Mouse (Mus musculus) forelimb bud, embryonic 11.5 days (tissue): ENCODE results near the gene Tcf7l2.
A peak's percentile ranks its signal among the peaks of the same experiment; 100 is the strongest.

Experiments
- DNase-seq: peaks from one replicate; pipeline ENCODE4 v3.0.0-alpha.2; 2012; ENCODE audit warnings: low read depth, low spot score

Gene Tcf7l2

GRCm38 (mm10) chr19:55827613-55828259 lies 86.1 kb downstream of the Tcf7l2 start:
- no peak for DNase-seq

- no peak for DNase-seq
Observed at GRCm38 (mm10) chr19:55830976-55831559, 89.4 kb downstream of the Tcf7l2 start.

GRCm38 (mm10) chr19:55832122-55832521 lies 90.5 kb downstream of the Tcf7l2 start:
- DNase-seq = peak; percentile 58

- DNase-seq = no peak
Observed at GRCm38 (mm10) chr19:55833807-55834385, 92.3 kb downstream of the Tcf7l2 start.

GRCm38 (mm10) chr19:55836930-55837687 lies 95.5 kb downstream of the Tcf7l2 start:
- DNase-seq = no peak

- peak; percentile 47 for DNase-seq
Observed at GRCm38 (mm10) chr19:55837924-55838323, 96.3 kb downstream of the Tcf7l2 start.

GRCm38 (mm10) chr19:55838389-55839035 lies 96.9 kb downstream of the Tcf7l2 start:
- no peak for DNase-seq

- no peak for DNase-seq
Observed at GRCm38 (mm10) chr19:55839036-55839555, 97.5 kb downstream of the Tcf7l2 start.

- DNase-seq = no peak
Observed at GRCm38 (mm10) chr19:55840499-55841121, 99.0 kb downstream of the Tcf7l2 start.

- no peak for DNase-seq
Observed at GRCm38 (mm10) chr19:55842046-55842445, 100.4 kb downstream of the Tcf7l2 start.

- DNase-seq = no peak
Observed at GRCm38 (mm10) chr19:55843111-55843887, 101.7 kb downstream of the Tcf7l2 start.

- DNase-seq = no peak
Observed at GRCm38 (mm10) chr19:55845702-55846101, 104.1 kb downstream of the Tcf7l2 start.

GRCm38 (mm10) chr19:55846256-55846655 lies 104.6 kb downstream of the Tcf7l2 start:
- no peak for DNase-seq

- no peak for DNase-seq
Observed at GRCm38 (mm10) chr19:55847043-55847442, 105.4 kb downstream of the Tcf7l2 start.

- no peak for DNase-seq
Observed at GRCm38 (mm10) chr19:55850402-55851078, 108.9 kb downstream of the Tcf7l2 start.

- no peak for DNase-seq
Observed at GRCm38 (mm10) chr19:55851498-55852324, 110.1 kb downstream of the Tcf7l2 start.

- no peak for DNase-seq
Observed at GRCm38 (mm10) chr19:55854389-55854788, 112.8 kb downstream of the Tcf7l2 start.

GRCm38 (mm10) chr19:55855571-55855970 lies 114.0 kb downstream of the Tcf7l2 start:
- no peak for DNase-seq

GRCm38 (mm10) chr19:55857328-55857727 lies 115.7 kb downstream of the Tcf7l2 start:
- DNase-seq = no peak
